Mouse (Mus musculus) limb, embryonic 13.5 days (tissue): ENCODE results near the gene Cntn5. TPM values are rescaled to one million over a fixed set of nuclear protein-coding genes. Genes with fewer than 3 reads are reported as not detected.

Source experiments
- ATAC-seq: fragments of 200-750 bp; cut with Nextera tagmentation; 2 replicates; pipeline ENCODE4 v1.8.0; 2017; ENCODE audit warnings: low read depth, moderate number of reproducible peaks, moderate TSS enrichment; ENCODE audit not compliant: low FRiP score
- H3K27ac ChIP-seq: fragments of 300-500 bp; sonication (generic); 2 replicates; pipeline ENCODE4 v1.5.1; 2015; ENCODE audit warnings: inconsistent platforms, mild to moderate bottlenecking, moderate library complexity
- H3K27me3 ChIP-seq: fragments of 300-500 bp; sonication (generic); 2 replicates; pipeline ENCODE4 v1.6.1; 2015; ENCODE audit warnings: mild to moderate bottlenecking, inconsistent platforms
- H3K36me3 ChIP-seq: fragments of 300-500 bp; sonication (generic); 2 replicates; pipeline ENCODE4 v1.6.1; 2015; ENCODE audit warnings: inconsistent platforms, mild to moderate bottlenecking, moderate library complexity
- H3K4me1 ChIP-seq: fragments of 300-500 bp; sonication (generic); 2 replicates; pipeline ENCODE4 v1.6.1; 2015; ENCODE audit warnings: inconsistent platforms
- H3K4me2 ChIP-seq: fragments of 300-500 bp; sonication (generic); replicated peaks from 2 replicates; pipeline ENCODE4 v1.6.1; 2015; ENCODE audit warnings: inconsistent platforms, mild to moderate bottlenecking, moderate library complexity
- H3K4me3 ChIP-seq: fragments of 300-500 bp; sonication (generic); 2 replicates; pipeline ENCODE4 v1.5.1; 2015; ENCODE audit warnings: moderate library complexity, mild to moderate bottlenecking, inconsistent platforms
- H3K9ac ChIP-seq: fragments of 300-500 bp; sonication (generic); 2 replicates; pipeline ENCODE4 v1.6.1; 2015; ENCODE audit warnings: mild to moderate bottlenecking, inconsistent platforms
- H3K9me3 ChIP-seq: fragments of 300-500 bp; sonication (generic); 2 replicates; pipeline ENCODE4 v1.6.1; 2016; ENCODE audit warnings: inconsistent platforms
- WGBS: fragments of 180-500 bp; shearing (Covaris S2); methylation state at CpG from one replicate; pipeline ENCODE4 v1.1.7; 2015; 5-methylcytosine and 5-hydroxymethylcytosine counted together
- polyA plus RNA-seq: library from polyadenylated mRNA; unstranded; fragments of >200 nt; fragmentation: Nextera tagmentation; extraction: Ambion mirVana; gene quantifications from 2 replicates; pipeline ENCODE4 v1.2.1, GENCODE M21; 2015

Cntn5 gene
- polyA plus RNA-seq, 1 experiment from 2014 or later = 1.7 TPM

DNA sequence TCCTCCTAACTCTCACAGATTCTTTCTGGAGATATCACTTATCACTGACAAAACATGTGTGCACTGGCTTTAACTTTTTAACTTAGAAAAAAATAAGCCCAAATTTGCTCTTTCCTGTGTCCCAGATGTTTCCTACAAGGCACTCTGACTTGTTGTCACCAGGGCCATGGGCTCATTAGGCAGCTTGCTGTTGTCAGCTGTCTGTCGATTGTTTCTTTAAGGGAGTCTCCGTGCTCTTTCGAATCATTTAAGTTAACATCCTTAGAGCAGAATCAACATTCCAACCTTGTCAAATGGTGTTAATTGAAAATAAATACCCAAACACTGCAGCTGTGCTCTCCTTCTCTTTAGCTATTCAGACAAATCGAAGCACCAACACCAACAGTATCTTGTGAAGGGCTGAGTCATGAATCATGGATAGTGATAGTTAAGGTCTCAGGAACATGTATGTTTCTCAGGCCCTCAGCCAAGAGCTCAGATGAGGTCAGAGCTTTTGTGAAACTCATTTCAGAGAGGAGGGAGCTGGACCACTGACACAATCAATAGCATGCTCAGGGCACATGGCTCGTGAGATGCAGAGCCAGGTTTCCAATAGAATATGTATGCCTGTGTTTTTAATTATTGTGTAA, 802.6 kb downstream of the Cntn5 start:
- Histone ChIP-seq H3K4me3 (no peak overlapping the region), H3K4me2 (no peak overlapping the region), H3K9ac (no peak overlapping the region), H3K4me1 (no peaks in the 10 kb centered on the region), H3K27ac (no peak overlapping the region), H3K9me3 (no peaks in the 10 kb centered on the region), H3K36me3 (no peaks in the 10 kb centered on the region), H3K27me3 (no peaks in the 10 kb centered on the region)
- ATAC-seq = no peak
- WGBS = 59% methylated on average over 5 of the region's 5 CpGs

GRCm38 (mm10) chr9:10076282-10076681, 828.3 kb downstream of the Cntn5 start:
- H3K4me3 ChIP-seq = no peak overlapping the region
- ATAC-seq = no peak
- H3K4me1 ChIP-seq = no peaks in the 10 kb centered on the region
- H3K4me2 ChIP-seq = no peak overlapping the region
- H3K9ac ChIP-seq = no peak overlapping the region
- H3K36me3 ChIP-seq = no peaks in the 10 kb centered on the region
- no peaks in the 10 kb centered on the region for H3K9me3 ChIP-seq
- no peak overlapping the region for H3K27ac ChIP-seq
- no peaks in the 10 kb centered on the region for H3K27me3 ChIP-seq

- no peak overlapping the region for H3K27ac ChIP-seq
- no peak overlapping the region for H3K9ac ChIP-seq
- no peak overlapping the region for H3K4me3 ChIP-seq
- no peaks in the 10 kb centered on the region for H3K9me3 ChIP-seq
- WGBS = 22% methylated on average over 4 of the region's 4 CpGs
- H3K27me3 ChIP-seq = no peaks in the 10 kb centered on the region
- no peak overlapping the region for H3K4me2 ChIP-seq
- no peaks in the 10 kb centered on the region for H3K4me1 ChIP-seq
- no peak for ATAC-seq
- no peaks in the 10 kb centered on the region for H3K36me3 ChIP-seq
These were observed 831.2 kb downstream of the Cntn5 start for GRCm38 (mm10) chr9:10073401-10073800.

GRCm38 (mm10) chr9:10072860-10073259, 831.7 kb downstream of the Cntn5 start:
- Histone ChIP-seq H3K36me3 (no peaks in the 10 kb centered on the region), H3K4me1 (no peaks in the 10 kb centered on the region), H3K27ac (no peak overlapping the region), H3K27me3 (no peaks in the 10 kb centered on the region), H3K9ac (no peak overlapping the region), H3K4me2 (no peak overlapping the region), H3K4me3 (no peak overlapping the region), H3K9me3 (no peaks in the 10 kb centered on the region)
- 51% methylated on average over 5 of the region's 5 CpGs for WGBS
- ATAC-seq = no peak

DNA sequence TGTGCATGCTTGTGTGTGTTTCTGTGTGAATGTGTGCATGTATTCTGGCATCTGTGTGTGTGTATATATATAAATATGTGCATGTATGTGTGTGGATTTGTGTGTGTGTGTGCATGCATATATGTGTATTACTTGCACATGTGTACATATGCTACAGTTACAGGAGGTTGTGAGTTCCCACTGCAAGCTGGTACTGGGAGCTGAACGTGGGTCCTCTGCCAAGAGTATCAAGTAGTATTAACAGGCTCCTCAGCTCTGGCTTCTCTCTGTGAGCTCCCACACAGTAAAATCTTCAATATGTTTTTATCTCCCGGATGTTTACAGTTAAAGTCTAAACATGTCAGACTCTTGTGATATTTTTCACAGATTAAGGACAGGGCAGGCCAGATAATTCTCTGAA, 833.3 kb downstream of the Cntn5 start:
- 67% methylated on average over 2 of the region's 2 CpGs for WGBS

DNA sequence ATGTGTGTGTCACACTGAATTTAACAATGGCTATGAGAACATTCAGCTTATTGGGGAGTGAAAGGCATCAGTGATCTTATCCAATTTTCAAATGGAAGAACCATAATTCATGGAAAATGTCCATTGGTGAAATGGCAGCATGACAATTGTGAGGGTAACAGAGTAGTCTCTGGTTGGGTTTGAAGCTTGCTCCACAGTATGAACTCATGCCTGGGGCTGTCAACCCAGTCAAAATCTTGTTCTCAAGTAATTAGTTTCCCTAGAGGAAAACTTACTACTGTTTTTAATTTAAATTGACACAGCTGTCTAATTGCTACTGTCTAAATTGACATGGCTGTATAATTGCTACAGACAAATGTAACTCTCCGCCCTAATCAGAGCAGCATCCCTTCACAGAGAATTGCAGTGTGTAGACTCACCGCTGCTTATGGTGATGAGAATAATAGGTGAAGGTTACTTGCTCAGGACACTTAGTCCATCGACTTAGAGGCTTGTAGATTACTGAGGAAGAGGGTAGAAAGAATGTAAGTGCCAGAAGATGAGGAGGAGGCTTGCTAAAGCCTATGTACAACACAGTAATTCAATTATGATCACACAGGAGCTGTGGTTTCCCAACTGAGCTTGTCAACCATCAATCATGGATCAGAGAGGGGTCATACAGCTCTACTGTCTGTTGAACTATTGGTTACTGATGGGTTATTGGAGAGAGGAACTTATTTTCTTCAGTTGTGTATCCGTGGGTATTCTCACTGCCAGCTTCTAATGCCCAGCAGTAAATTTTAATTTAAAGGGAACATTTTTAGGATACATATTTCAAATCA, 859.4 kb downstream of the Cntn5 start:
- WGBS = 84% methylated on average over 4 of the region's 4 CpGs
- H3K4me3 ChIP-seq = no peak overlapping the region
- H3K4me1 ChIP-seq = no peaks in the 10 kb centered on the region
- no peaks in the 10 kb centered on the region for H3K36me3 ChIP-seq
- H3K9me3 ChIP-seq = no peaks in the 10 kb centered on the region
- no peak overlapping the region for H3K27ac ChIP-seq
- H3K4me2 ChIP-seq = no peak overlapping the region
- ATAC-seq = no peak
- H3K27me3 ChIP-seq = no peaks in the 10 kb centered on the region
- no peak overlapping the region for H3K9ac ChIP-seq

More for the DNA sequence above, 833.3 kb downstream of the Cntn5 start:
- Histone ChIP-seq H3K36me3 (no peaks in the 10 kb centered on the region), H3K9ac (no peak overlapping the region), H3K4me2 (no peak overlapping the region), H3K27ac (no peak overlapping the region), H3K9me3 (no peaks in the 10 kb centered on the region), H3K4me3 (no peak overlapping the region), H3K4me1 (no peaks in the 10 kb centered on the region), H3K27me3 (no peaks in the 10 kb centered on the region)
- ATAC-seq = no peak

DNA sequence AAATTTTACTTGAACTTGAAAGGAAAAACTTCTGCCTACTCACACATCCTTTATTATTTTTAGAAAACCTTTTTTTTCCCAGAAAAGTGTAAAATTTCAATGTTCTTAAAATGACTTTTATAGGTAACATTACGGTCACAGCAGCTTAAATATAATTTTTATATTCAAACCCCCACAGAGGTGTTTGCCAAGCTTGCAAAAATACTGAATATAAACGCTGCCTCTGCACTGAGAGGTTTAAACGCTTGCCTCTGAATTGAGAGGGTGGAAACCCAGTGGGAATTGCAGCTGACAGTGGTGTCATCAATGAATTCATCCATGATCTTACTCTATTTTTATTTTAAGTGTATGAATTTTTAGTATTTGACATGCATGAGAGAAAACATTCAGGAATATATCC, 861.6 kb downstream of the Cntn5 start:
- 64% methylated on average over 3 of the region's 3 CpGs for WGBS
- Histone ChIP-seq H3K27ac (no peak overlapping the region), H3K9me3 (no peaks in the 10 kb centered on the region), H3K27me3 (no peaks in the 10 kb centered on the region), H3K4me1 (no peaks in the 10 kb centered on the region), H3K4me2 (no peak overlapping the region), H3K4me3 (no peak overlapping the region), H3K36me3 (no peaks in the 10 kb centered on the region), H3K9ac (no peak overlapping the region)
- no peak for ATAC-seq

DNA sequence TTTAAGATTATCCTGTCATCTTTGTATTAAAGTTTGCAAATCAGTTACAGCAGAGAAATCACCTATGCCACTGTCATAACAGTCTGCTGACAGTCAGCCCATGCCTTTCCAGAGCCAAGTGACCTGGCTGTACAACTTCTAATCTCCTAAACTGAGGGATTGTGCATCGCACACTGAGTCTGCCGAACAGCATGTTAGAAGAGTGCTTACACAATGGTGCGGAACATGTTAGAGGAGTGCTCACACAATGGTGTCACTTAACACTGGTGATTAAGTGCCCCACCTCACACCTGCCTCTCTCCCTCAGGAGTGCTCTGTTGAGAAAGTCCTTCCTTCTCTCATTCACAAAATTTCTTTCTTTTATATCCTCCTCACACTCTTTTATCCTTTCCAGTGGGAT, 889.4 kb downstream of the Cntn5 start:
- H3K9ac ChIP-seq = no peak overlapping the region
- H3K4me3 ChIP-seq = no peak overlapping the region
- no peaks in the 10 kb centered on the region for H3K4me1 ChIP-seq
- WGBS = 81% methylated on average over 3 of the region's 3 CpGs
- no peaks in the 10 kb centered on the region for H3K27me3 ChIP-seq
- no peak overlapping the region for H3K27ac ChIP-seq
- H3K36me3 ChIP-seq = no peaks in the 10 kb centered on the region
- H3K4me2 ChIP-seq = no peak overlapping the region
- no peaks in the 10 kb centered on the region for H3K9me3 ChIP-seq
- no peak for ATAC-seq

DNA sequence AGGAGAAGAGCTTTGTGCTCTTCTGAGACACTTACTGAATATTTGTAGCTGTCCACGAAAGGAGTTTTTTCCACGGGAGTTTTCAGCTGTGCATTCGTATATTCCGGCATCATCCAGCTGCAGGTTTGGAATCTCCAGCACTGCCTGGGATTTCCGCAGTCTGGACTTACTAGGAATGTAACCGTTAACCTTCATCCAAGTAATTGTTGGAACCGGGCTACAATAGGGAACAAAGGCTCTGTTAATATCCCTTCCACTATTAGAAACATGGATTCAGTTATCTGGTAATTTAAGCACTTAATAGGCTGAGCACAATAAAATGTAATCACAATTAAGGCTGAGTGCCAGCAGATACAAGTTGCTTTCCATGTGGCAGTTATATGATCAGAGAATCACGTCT, 920.5 kb downstream of the Cntn5 start:
- H3K9me3 ChIP-seq = no peaks in the 10 kb centered on the region
- WGBS = 37% methylated on average over 8 of the region's 8 CpGs
- no peaks in the 10 kb centered on the region for H3K27me3 ChIP-seq
- no peak overlapping the region for H3K4me2 ChIP-seq
- no peaks in the 10 kb centered on the region for H3K36me3 ChIP-seq
- H3K27ac ChIP-seq = no peak overlapping the region
- no peak for ATAC-seq
- no peak overlapping the region for H3K4me3 ChIP-seq
- no peaks in the 10 kb centered on the region for H3K4me1 ChIP-seq
- no peak overlapping the region for H3K9ac ChIP-seq

GRCm38 (mm10) chr9:9983220-9983619, 921.4 kb downstream of the Cntn5 start:
- Histone ChIP-seq H3K4me1 (no peaks in the 10 kb centered on the region), H3K4me2 (no peak overlapping the region), H3K9me3 (no peaks in the 10 kb centered on the region), H3K27me3 (no peaks in the 10 kb centered on the region), H3K36me3 (no peaks in the 10 kb centered on the region), H3K9ac (no peak overlapping the region), H3K4me3 (no peak overlapping the region), H3K27ac (no peak overlapping the region)
- 61% methylated on average over 2 of the region's 2 CpGs for WGBS
- ATAC-seq = no peak

DNA sequence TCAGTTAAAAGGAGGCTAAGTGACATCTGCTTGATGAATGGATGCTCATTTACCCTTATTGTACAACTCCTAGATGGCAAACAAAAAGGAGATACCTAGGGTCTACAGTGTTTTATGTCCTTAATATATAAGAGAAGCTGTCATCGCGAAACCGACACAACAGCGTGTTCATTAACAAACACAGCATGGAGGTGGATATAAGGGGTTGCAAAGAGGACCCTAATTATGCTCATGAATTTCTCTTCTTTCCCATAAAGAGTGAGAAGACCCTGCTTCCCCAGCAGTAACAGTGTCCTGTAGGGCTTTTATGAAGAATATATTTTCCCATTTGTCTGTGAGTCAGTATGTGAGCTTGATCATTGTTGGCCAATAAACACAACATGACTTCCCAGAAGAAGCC, 939.2 kb downstream of the Cntn5 start:
- H3K27ac ChIP-seq = no peak overlapping the region
- WGBS = 69% methylated on average over 4 of the region's 4 CpGs
- no peak overlapping the region for H3K4me3 ChIP-seq
- no peak overlapping the region for H3K4me2 ChIP-seq
- no peaks in the 10 kb centered on the region for H3K4me1 ChIP-seq
- H3K36me3 ChIP-seq = no peaks in the 10 kb centered on the region
- no peaks in the 10 kb centered on the region for H3K9me3 ChIP-seq
- no peak overlapping the region for H3K9ac ChIP-seq
- no peaks in the 10 kb centered on the region for H3K27me3 ChIP-seq
- no peak for ATAC-seq

GRCm38 (mm10) chr9:9960610-9961172, 943.9 kb downstream of the Cntn5 start:
- Histone ChIP-seq H3K4me2 (no peak overlapping the region), H3K4me1 (no peaks in the 10 kb centered on the region), H3K27ac (no peak overlapping the region), H3K9me3 (no peaks in the 10 kb centered on the region), H3K4me3 (no peak overlapping the region), H3K9ac (no peak overlapping the region), H3K27me3 (no peaks in the 10 kb centered on the region), H3K36me3 (no peaks in the 10 kb centered on the region)
- ATAC-seq = no peak
